Mouse (Mus musculus) neural tube, embryonic 13.5 days (tissue): ENCODE data around the gene Traf3ip1. TPM values are rescaled to one million over a fixed set of nuclear protein-coding genes. Genes with fewer than 3 reads are reported as not detected.

ENCODE experiments used
- ATAC-seq: fragments of 200-750 bp; cut with Nextera tagmentation; 2 replicates; pipeline ENCODE4 v1.8.0; 2017; ENCODE audit warnings: low read depth, mild to moderate bottlenecking, moderate TSS enrichment, moderate library complexity
- H3K27ac ChIP-seq: fragments of 300-500 bp; sonication (generic); replicated peaks from 2 replicates; pipeline ENCODE4 v1.5.1; 2015; ENCODE audit warnings: moderate library complexity, mild to moderate bottlenecking, inconsistent platforms
- H3K27me3 ChIP-seq: fragments of 300-500 bp; sonication (generic); 2 replicates; pipeline ENCODE4 v1.6.1; 2015; ENCODE audit warnings: mild to moderate bottlenecking, inconsistent platforms
- H3K36me3 ChIP-seq: fragments of 300-500 bp; sonication (generic); 2 replicates; pipeline ENCODE4 v1.6.1; 2015; ENCODE audit warnings: mild to moderate bottlenecking, inconsistent platforms
- H3K4me1 ChIP-seq: fragments of 300-500 bp; sonication (generic); replicated peaks from 2 replicates; pipeline ENCODE4 v1.6.1; 2015; ENCODE audit warnings: inconsistent platforms
- H3K4me2 ChIP-seq: fragments of 300-500 bp; sonication (generic); 2 replicates; pipeline ENCODE4 v1.6.1; 2015; ENCODE audit warnings: inconsistent platforms, mild to moderate bottlenecking, moderate library complexity
- H3K4me3 ChIP-seq: fragments of 300-500 bp; sonication (generic); 2 replicates; pipeline ENCODE4 v1.5.1; 2015; ENCODE audit warnings: mild to moderate bottlenecking, inconsistent platforms
- H3K9ac ChIP-seq: fragments of 300-500 bp; sonication (generic); 2 replicates; pipeline ENCODE4 v1.6.1; 2015; ENCODE audit warnings: moderate library complexity, mild to moderate bottlenecking, inconsistent platforms
- H3K9me3 ChIP-seq: fragments of 300-500 bp; sonication (generic); 2 replicates; pipeline ENCODE4 v1.6.1; 2016; ENCODE audit warnings: inconsistent platforms
- WGBS: fragments of 180-500 bp; shearing (Covaris S2); methylation state at CpG from one replicate; pipeline ENCODE4 v1.1.7; 2015; 5-methylcytosine and 5-hydroxymethylcytosine counted together
- polyA plus RNA-seq: library from polyadenylated mRNA; unstranded; fragments of >200 nt; fragmentation: Nextera tagmentation; extraction: Ambion mirVana; gene quantifications from 2 replicates; pipeline ENCODE4 v1.2.1, GENCODE M21; 2015

Traf3ip1 gene
- polyA plus RNA-seq, 1 experiment from 2014 or later: 9.2 TPM

GRCm38 (mm10) chr1:91514916-91515315 is 20.5 kb downstream of the Traf3ip1 start:
- H3K9me3 ChIP-seq: no peaks in the 10 kb centered on the region
- no peaks in the 10 kb centered on the region for H3K27me3 ChIP-seq
- H3K4me3 ChIP-seq: no peak overlapping the region
- 79% methylated on average over 11 of the region's 11 CpGs for WGBS
- no peaks in the 10 kb centered on the region for H3K4me1 ChIP-seq
- H3K9ac ChIP-seq: no peak overlapping the region
- H3K36me3 ChIP-seq: peaks cover 69% of the 10 kb centered on the region
- no peak overlapping the region for H3K4me2 ChIP-seq
- H3K27ac ChIP-seq: no peak overlapping the region
- no peak for ATAC-seq

GRCm38 (mm10) chr1:91515642-91516041 is 21.2 kb downstream of the Traf3ip1 start:
- no peaks in the 10 kb centered on the region for H3K27me3 ChIP-seq
- no peaks in the 10 kb centered on the region for H3K4me1 ChIP-seq
- H3K9ac ChIP-seq: no peak overlapping the region
- no peak overlapping the region for H3K4me3 ChIP-seq
- no peak for ATAC-seq
- WGBS: 90% methylated on average over 6 of the region's 6 CpGs
- H3K9me3 ChIP-seq: no peaks in the 10 kb centered on the region
- peaks cover 70% of the 10 kb centered on the region for H3K36me3 ChIP-seq
- no peak overlapping the region for H3K27ac ChIP-seq
- H3K4me2 ChIP-seq: no peak overlapping the region

- H3K27me3 ChIP-seq: no peaks in the 10 kb centered on the region
- H3K27ac ChIP-seq: no peak overlapping the region
- H3K36me3 ChIP-seq: peaks cover 76% of the 10 kb centered on the region
- 15% methylated on average over 10 of the region's 10 CpGs for WGBS
- peak; percentile 77; the same call in 1 of the 2 replicates for ATAC-seq
- no peak overlapping the region for H3K9ac ChIP-seq
- no peaks in the 10 kb centered on the region for H3K4me1 ChIP-seq
- no peak overlapping the region for H3K4me2 ChIP-seq
- no peaks in the 10 kb centered on the region for H3K9me3 ChIP-seq
- no peak overlapping the region for H3K4me3 ChIP-seq
These were observed 29.3 kb downstream of the Traf3ip1 start for GRCm38 (mm10) chr1:91523759-91524158.

- H3K4me3 ChIP-seq: no peak overlapping the region
- 86% methylated on average over 14 of the region's 14 CpGs for WGBS
- no peaks in the 10 kb centered on the region for H3K27me3 ChIP-seq
- H3K36me3 ChIP-seq: peaks cover 66% of the 10 kb centered on the region
- H3K9me3 ChIP-seq: no peaks in the 10 kb centered on the region
- H3K4me1 ChIP-seq: no peaks in the 10 kb centered on the region
- H3K4me2 ChIP-seq: no peak overlapping the region
- ATAC-seq: no peak
- H3K9ac ChIP-seq: no peak overlapping the region
- H3K27ac ChIP-seq: no peak overlapping the region
These were observed 31.4 kb downstream of the Traf3ip1 start for GRCm38 (mm10) chr1:91525838-91526237.

GRCm38 (mm10) chr1:91530166-91530565 is 35.7 kb downstream of the Traf3ip1 start:
- 92% methylated on average over 9 of the region's 9 CpGs for WGBS
- H3K36me3 ChIP-seq: peaks cover 48% of the 10 kb centered on the region

GRCm38 (mm10) chr1:91532243-91532642 is 37.8 kb downstream of the Traf3ip1 start:
- ATAC-seq: no peak
- 80% methylated on average over 4 of the region's 4 CpGs for WGBS

More at GRCm38 (mm10) chr1:91530166-91530565, 35.7 kb downstream of the Traf3ip1 start:
- no peak overlapping the region for H3K4me3 ChIP-seq
- ATAC-seq: no peak
- H3K4me2 ChIP-seq: no peak overlapping the region
- H3K9me3 ChIP-seq: no peaks in the 10 kb centered on the region
- no peaks in the 10 kb centered on the region for H3K27me3 ChIP-seq
- no peak overlapping the region for H3K27ac ChIP-seq
- H3K9ac ChIP-seq: no peak overlapping the region
- H3K4me1 ChIP-seq: no peaks in the 10 kb centered on the region

GRCm38 (mm10) chr1:91532892-91533291 is 38.4 kb downstream of the Traf3ip1 start:
- WGBS: 84% methylated on average over 5 of the region's 5 CpGs
- Histone ChIP-seq H3K27ac (no peak overlapping the region), H3K36me3 (peaks cover 24% of the 10 kb centered on the region), H3K9me3 (no peaks in the 10 kb centered on the region), H3K4me3 (no peak overlapping the region), H3K27me3 (peaks cover 12% of the 10 kb centered on the region), H3K4me2 (no peak overlapping the region), H3K9ac (no peak overlapping the region), H3K4me1 (no peaks in the 10 kb centered on the region)
- ATAC-seq: no peak

More at GRCm38 (mm10) chr1:91532243-91532642, 37.8 kb downstream of the Traf3ip1 start:
- no peak overlapping the region for H3K27ac ChIP-seq
- no peak overlapping the region for H3K4me2 ChIP-seq
- no peaks in the 10 kb centered on the region for H3K9me3 ChIP-seq
- peaks cover 6% of the 10 kb centered on the region; the same call in 1 of the 2 replicates for H3K27me3 ChIP-seq
- H3K36me3 ChIP-seq: peaks cover 30% of the 10 kb centered on the region
- no peak overlapping the region for H3K9ac ChIP-seq
- H3K4me1 ChIP-seq: no peaks in the 10 kb centered on the region
- H3K4me3 ChIP-seq: no peak overlapping the region

GRCm38 (mm10) chr1:91533483-91533882 is 39.0 kb downstream of the Traf3ip1 start:
- no peak overlapping the region for H3K4me2 ChIP-seq
- peaks cover 18% of the 10 kb centered on the region for H3K27me3 ChIP-seq
- H3K9me3 ChIP-seq: no peaks in the 10 kb centered on the region
- H3K9ac ChIP-seq: no peak overlapping the region
- H3K27ac ChIP-seq: no peak overlapping the region
- ATAC-seq: no peak
- peaks cover 18% of the 10 kb centered on the region; the same call in 1 of the 2 replicates for H3K36me3 ChIP-seq
- H3K4me3 ChIP-seq: no peak overlapping the region
- no peaks in the 10 kb centered on the region for H3K4me1 ChIP-seq
- WGBS: 62% methylated on average over 2 of the region's 2 CpGs

- no peak overlapping the region for H3K9ac ChIP-seq
- 86% methylated on average over 19 of the region's 19 CpGs for WGBS
- ATAC-seq: no peak; the same call in 1 of the 2 replicates
These were observed 39.7 kb downstream of the Traf3ip1 start for GRCm38 (mm10) chr1:91533961-91534723.

GRCm38 (mm10) chr1:91537786-91538569 is 43.5 kb downstream of the Traf3ip1 start:
- 33% methylated on average over 22 of the region's 22 CpGs for WGBS
- H3K4me1 ChIP-seq: peaks cover 23% of the 10 kb centered on the region
- H3K36me3 ChIP-seq: 0 out of 2 replicates have a peak, but pooled peaks cover 5% of the 10 kb centered on the region
- no peaks in the 10 kb centered on the region for H3K9me3 ChIP-seq
- no peak overlapping the region for H3K27ac ChIP-seq
- H3K9ac ChIP-seq: no peak overlapping the region
- no peak overlapping the region for H3K4me2 ChIP-seq
- H3K27me3 ChIP-seq: peaks cover 31% of the 10 kb centered on the region
- no peak overlapping the region for H3K4me3 ChIP-seq
- ATAC-seq: no peak

More at GRCm38 (mm10) chr1:91533961-91534723, 39.7 kb downstream of the Traf3ip1 start:
- peaks cover 24% of the 10 kb centered on the region for H3K27me3 ChIP-seq
- 0 out of 2 replicates have a peak, but pooled peaks cover 14% of the 10 kb centered on the region for H3K36me3 ChIP-seq
- no peaks in the 10 kb centered on the region for H3K9me3 ChIP-seq
- no peak overlapping the region for H3K27ac ChIP-seq
- H3K4me1 ChIP-seq: no peaks in the 10 kb centered on the region
- H3K4me2 ChIP-seq: no peak overlapping the region
- H3K4me3 ChIP-seq: no peak overlapping the region

GRCm38 (mm10) chr1:91538570-91538929 is 44.1 kb downstream of the Traf3ip1 start:
- H3K4me2 ChIP-seq: no peak overlapping the region
- H3K27me3 ChIP-seq: peaks cover 31% of the 10 kb centered on the region
- no peaks in the 10 kb centered on the region for H3K9me3 ChIP-seq
- 65% methylated on average over 1 of the region's 1 CpGs for WGBS
- H3K4me3 ChIP-seq: no peak overlapping the region
- peaks cover 23% of the 10 kb centered on the region for H3K4me1 ChIP-seq
- H3K9ac ChIP-seq: no peak overlapping the region
- ATAC-seq: no peak
- no peaks in the 10 kb centered on the region for H3K36me3 ChIP-seq
- H3K27ac ChIP-seq: no peak overlapping the region

GRCm38 (mm10) chr1:91539246-91539645 is 44.8 kb downstream of the Traf3ip1 start:
- H3K36me3 ChIP-seq: peaks cover 4% of the 10 kb centered on the region
- peak overlapping the region; percentile 98 for H3K4me2 ChIP-seq
- no peak for ATAC-seq
- H3K4me1 ChIP-seq: peaks cover 23% of the 10 kb centered on the region
- peak overlapping the region; percentile 92; the same call in 1 of the 2 replicates for H3K9ac ChIP-seq
- 41% methylated on average over 6 of the region's 6 CpGs for WGBS
- H3K9me3 ChIP-seq: no peaks in the 10 kb centered on the region
- no peak overlapping the region for H3K27ac ChIP-seq
- peak overlapping the region; percentile 88 for H3K4me3 ChIP-seq
- peaks cover 31% of the 10 kb centered on the region for H3K27me3 ChIP-seq
